Mouse (Mus musculus): ENCODE measurements around the gene Mitf.

GRCm38 (mm10) chr6:97884971-97885370 is 78.1 kb downstream of the Mitf start:
- TF ChIP-seq CTCF (IDR thresholded peaks at IDR 0.05; ENCODE audit: extremely low read depth, insufficient read depth, insufficient read length, insufficient replicate concordance) (no peak), POLR2A (IDR thresholded peaks at IDR 0.05; ENCODE audit: low read depth, low read length) (no peak)
